Mouse (Mus musculus): ENCODE data around the gene Atg4d.

GRCm38 (mm10) chr9:21283591-21283990 lies 18.5 kb downstream of the Atg4d start:
- TF ChIP-seq CTCF (IDR thresholded peaks at IDR 0.05), result peak; percentile 40
- no peak for TF ChIP-seq EP300 (IDR thresholded peaks at IDR 0.05)

Measured in lung, postnatal 0 days (tissue).